Mouse (Mus musculus): ENCODE data around the gene Serpinf1.

Gene Serpinf1

GRCm38 (mm10) chr11:75455041-75455736 is 32.7 kb upstream of the Serpinf1 start:
- DNase-seq (ENCODE audit: low read depth, low spot score): peak; percentile 40

- DNase-seq (ENCODE audit: low read depth, low spot score): peak; percentile 96
Measured at GRCm38 (mm10) chr11:75453991-75454930, 31.8 kb upstream of the Serpinf1 start, which contains the start of gene Wdr81. Wdr81 (minus strand) TSS chr11:75454717.

GRCm38 (mm10) chr11:75452812-75453557 is 30.5 kb upstream of the Serpinf1 start:
- DNase-seq (ENCODE audit: low read depth, low spot score): no peak

- no peak for DNase-seq (ENCODE audit: low read depth, low spot score)
Measured at GRCm38 (mm10) chr11:75452081-75452480, 29.6 kb upstream of the Serpinf1 start.

GRCm38 (mm10) chr11:75450936-75451335 is 28.4 kb upstream of the Serpinf1 start:
- no peak for DNase-seq (ENCODE audit: low read depth, low spot score)

- no peak for DNase-seq (ENCODE audit: low read depth, low spot score)
Measured at GRCm38 (mm10) chr11:75450304-75450908, 27.9 kb upstream of the Serpinf1 start.

GRCm38 (mm10) chr11:75449695-75450094 is 27.2 kb upstream of the Serpinf1 start:
- no peak for DNase-seq (ENCODE audit: low read depth, low spot score)

GRCm38 (mm10) chr11:75448575-75448974 is 26.1 kb upstream of the Serpinf1 start:
- no peak for DNase-seq (ENCODE audit: low read depth, low spot score)

GRCm38 (mm10) chr11:75443711-75444110 is 21.2 kb upstream of the Serpinf1 start:
- DNase-seq (ENCODE audit: low read depth, low spot score): no peak

- no peak for DNase-seq (ENCODE audit: low read depth, low spot score)
Measured at GRCm38 (mm10) chr11:75441601-75442000, 19.1 kb upstream of the Serpinf1 start.

GRCm38 (mm10) chr11:75441034-75441433 is 18.5 kb upstream of the Serpinf1 start:
- no peak for DNase-seq (ENCODE audit: low read depth, low spot score)

GRCm38 (mm10) chr11:75439951-75440350 is 17.4 kb upstream of the Serpinf1 start:
- no peak for DNase-seq (ENCODE audit: low read depth, low spot score)

GRCm38 (mm10) chr11:75439363-75439762 is 16.9 kb upstream of the Serpinf1 start, which contains the start of gene Serpinf2:
Serpinf2 (minus strand) TSS chr11:75439591.
- no peak for DNase-seq (ENCODE audit: low read depth, low spot score)

GRCm38 (mm10) chr11:75438804-75439203 is 16.3 kb upstream of the Serpinf1 start:
- DNase-seq (ENCODE audit: low read depth, low spot score): no peak

- DNase-seq (ENCODE audit: low read depth, low spot score): no peak
Measured at GRCm38 (mm10) chr11:75438194-75438593, 15.7 kb upstream of the Serpinf1 start.

- no peak for DNase-seq (ENCODE audit: low read depth, low spot score)
Measured at GRCm38 (mm10) chr11:75434138-75434537, 11.6 kb upstream of the Serpinf1 start.

GRCm38 (mm10) chr11:75431307-75431706 is 8.8 kb upstream of the Serpinf1 start:
- DNase-seq (ENCODE audit: low read depth, low spot score): peak; percentile 81

- DNase-seq (ENCODE audit: low read depth, low spot score): peak; percentile 28
Measured at GRCm38 (mm10) chr11:75429019-75429705, 6.7 kb upstream of the Serpinf1 start.

GRCm38 (mm10) chr11:75424459-75424858 is 2.0 kb upstream of the Serpinf1 start:
- DNase-seq (ENCODE audit: low read depth, low spot score): no peak

GRCm38 (mm10) chr11:75424033-75424432 is 1.5 kb upstream of the Serpinf1 start:
- DNase-seq (ENCODE audit: low read depth, low spot score): no peak

- no peak for DNase-seq (ENCODE audit: low read depth, low spot score)
Measured at GRCm38 (mm10) chr11:75423091-75423490, 590 bp upstream of the Serpinf1 start.
